Comparison of ENCODE assay signal across 9 mouse cellular contexts in genomic region chr6:81817050-81817827, GRCm38 (mm10).
DNase-seq lines count a peak whose midpoint lies in the region; ATAC-seq and TF ChIP-seq lines count a peak whose summit lies in the region.
"Had no signal": no experiment of that assay in that cellular context is flagged by ENCODE, and none has a peak within 500 bp of the region (broad histone marks: within the 10 kb centered on the region; RNA-seq: fewer than 3 reads in every experiment).

No protein-coding gene starts in this region.

- WGBS in forebrain, embryonic 13.5 days: 74% methylated on average over 9 of the region's 9 CpGs
- WGBS in lung, postnatal 0 days: 73% methylated on average over 9 of the region's 9 CpGs

- no peak overlapping the region for H3K4me3 ChIP-seq in forebrain, embryonic 13.5 days
- H3K4me3 ChIP-seq in lung, postnatal 0 days (ENCODE audit: low read depth, low read length): no peak overlapping the region
- H3K4me3 ChIP-seq: embryonic facial prominence, embryonic 15.5 days had no signal

- H3K36me3 ChIP-seq in forebrain, embryonic 13.5 days (ENCODE audit: poor library complexity, severe bottlenecking): no peaks in the 10 kb centered on the region
- H3K36me3 ChIP-seq in lung, postnatal 0 days (ENCODE audit: insufficient read depth, low read length): no peaks in the 10 kb centered on the region
- H3K36me3 ChIP-seq: embryonic facial prominence, embryonic 15.5 days had no signal

- DNase-seq in testis, postnatal 10 days (ENCODE audit: low spot score): peak; percentile 61
- no peak for DNase-seq in testis, postnatal 14 days (ENCODE audit: low spot score)
- DNase-seq in c-Kit-positive CD71-negative TER-119-negative erythroid progenitor cells, embryonic 14.5 days (ENCODE audit: low read depth): peak; percentile 12
- peak; percentile 12 to 62 for DNase-seq in kidney, postnatal 36 days
- DNase-seq in lung, postnatal 0 days (ENCODE audit: low spot score): peak; percentile 57
- DNase-seq in right cerebral cortex, postnatal 10 days (ENCODE audit: low spot score in 2 of 2): peak; percentile 86 to 88
- no peak for DNase-seq in spleen, postnatal 10 days (ENCODE audit: low spot score in 2 of 2)

- H3K27ac ChIP-seq in forebrain, embryonic 13.5 days: no peak overlapping the region
- H3K27ac ChIP-seq in lung, postnatal 0 days (ENCODE audit: low read length): no peak overlapping the region
- H3K27ac ChIP-seq: embryonic facial prominence, embryonic 15.5 days had no signal

- ATAC-seq in forebrain, embryonic 13.5 days: peak; percentile 81
- no peak for ATAC-seq in lung, postnatal 0 days

- TF ChIP-seq CTCF in lung, postnatal 0 days (IDR thresholded peaks at IDR 0.05): peak; percentile 75

- TF ChIP-seq EP300 in lung, postnatal 0 days (IDR thresholded peaks at IDR 0.05): no peak

- no peak overlapping the region for H3K4me2 ChIP-seq in forebrain, embryonic 13.5 days
- no peak overlapping the region for H3K4me2 ChIP-seq in lung, postnatal 0 days (replicated peaks; ENCODE audit: low read depth, low read length)
- H3K4me2 ChIP-seq: embryonic facial prominence, embryonic 15.5 days had no signal

- no peaks in the 10 kb centered on the region for H3K27me3 ChIP-seq in forebrain, embryonic 13.5 days
- H3K27me3 ChIP-seq in lung, postnatal 0 days (replicated peaks; ENCODE audit: insufficient read depth, low read length): no peaks in the 10 kb centered on the region
- H3K27me3 ChIP-seq: embryonic facial prominence, embryonic 15.5 days had no signal

- H3K4me1 ChIP-seq in forebrain, embryonic 13.5 days: no peaks in the 10 kb centered on the region
- no peaks in the 10 kb centered on the region for H3K4me1 ChIP-seq in lung, postnatal 0 days (ENCODE audit: insufficient read depth, low read depth, low read length)
- H3K4me1 ChIP-seq: embryonic facial prominence, embryonic 15.5 days had no signal

- H3K9me3 ChIP-seq in forebrain, embryonic 13.5 days (replicated peaks): no peaks in the 10 kb centered on the region
- no peaks in the 10 kb centered on the region for H3K9me3 ChIP-seq in lung, postnatal 0 days (ENCODE audit: low read length)
- H3K9me3 ChIP-seq: embryonic facial prominence, embryonic 15.5 days had no signal

- H3K9ac ChIP-seq in forebrain, embryonic 13.5 days: no peak overlapping the region
- no peak overlapping the region for H3K9ac ChIP-seq in lung, postnatal 0 days (replicated peaks; ENCODE audit: low read depth)
- H3K9ac ChIP-seq: embryonic facial prominence, embryonic 15.5 days had no signal

Comparison
In these comparisons a context has a peak if more than half of its experiments do, and no peak if none do; other contexts are left out.
1. DNase-seq: peak in testis, postnatal 10 days (single experiment), c-Kit-positive CD71-negative TER-119-negative erythroid progenitor cells, embryonic 14.5 days (single experiment), kidney, postnatal 36 days (2 of 2), lung, postnatal 0 days (single experiment) and right cerebral cortex, postnatal 10 days (2 of 2); none in testis, postnatal 14 days (single experiment) and spleen, postnatal 10 days (0 of 2).